Mouse (Mus musculus) limb, embryonic 11.5 days (tissue): Measurements from ENCODE around the gene Znrf1. TPM values are rescaled to one million over a fixed set of nuclear protein-coding genes. Genes with fewer than 3 reads are reported as not detected.

ENCODE experiments used
- ATAC-seq: fragments of 200-750 bp; cut with Nextera tagmentation; 2 replicates; pipeline ENCODE4 v1.8.0; 2017; ENCODE audit warnings: low read depth; ENCODE audit not compliant: insufficient number of reproducible peaks, low FRiP score, low TSS enrichment
- DNase-seq: peaks from one replicate; pipeline ENCODE4 v3.0.0-alpha.2; 2015; ENCODE audit warnings: low spot score
- H3K27ac ChIP-seq: fragments of 300-500 bp; sonication (generic); replicated peaks from 2 replicates; pipeline ENCODE4 v1.5.1; 2014; ENCODE audit warnings: low read depth, mild to moderate bottlenecking, low read length
- H3K27me3 ChIP-seq: fragments of 300-500 bp; sonication (generic); 2 replicates; pipeline ENCODE4 v1.6.1; 2014; ENCODE audit warnings: mild to moderate bottlenecking, low read length, mixed read lengths; ENCODE audit not compliant: control insufficient read depth, insufficient read depth
- H3K36me3 ChIP-seq: fragments of 300-500 bp; sonication (generic); 2 replicates; pipeline ENCODE4 v1.6.1; 2014; ENCODE audit warnings: mild to moderate bottlenecking, low read length, moderate library complexity, mixed read lengths; ENCODE audit not compliant: control insufficient read depth, insufficient read depth
- H3K4me1 ChIP-seq: fragments of 300-500 bp; sonication (generic); 2 replicates; pipeline ENCODE4 v1.6.1; 2014; ENCODE audit warnings: low read length, mixed read lengths; ENCODE audit not compliant: control insufficient read depth, insufficient read depth
- H3K4me2 ChIP-seq: fragments of 300-500 bp; sonication (generic); 2 replicates; pipeline ENCODE4 v1.6.1; 2014; ENCODE audit warnings: low read depth, mild to moderate bottlenecking, moderate library complexity; ENCODE audit not compliant: severe bottlenecking
- H3K4me3 ChIP-seq: fragments of 300-500 bp; sonication (generic); 2 replicates; pipeline ENCODE4 v1.5.1; 2014; ENCODE audit warnings: low read depth, low read length
- H3K9ac ChIP-seq: fragments of 300-500 bp; sonication (generic); 2 replicates; pipeline ENCODE4 v1.6.1; 2014; ENCODE audit warnings: mild to moderate bottlenecking, low read length
- H3K9me3 ChIP-seq: fragments of 300-500 bp; sonication (generic); 2 replicates; pipeline ENCODE4 v1.6.1; 2016; ENCODE audit warnings: low read length; ENCODE audit not compliant: control insufficient read depth
- WGBS: fragments of 180-500 bp; shearing (Covaris S2); extraction: QIAGEN DNeasy Blood & Tissue Kit; methylation state at CpG from one replicate; pipeline ENCODE4 v1.1.7; 2014; 5-methylcytosine and 5-hydroxymethylcytosine counted together
- polyA plus RNA-seq: library from polyadenylated mRNA; unstranded; fragments of >200 nt; fragmentation: Nextera tagmentation; extraction: Ambion mirVana; gene quantifications from 2 replicates; pipeline ENCODE4 v1.2.1, GENCODE M21; 2014

Gene Znrf1
- polyA plus RNA-seq, 1 experiment from 2014 or later: 49.9 TPM

DNA sequence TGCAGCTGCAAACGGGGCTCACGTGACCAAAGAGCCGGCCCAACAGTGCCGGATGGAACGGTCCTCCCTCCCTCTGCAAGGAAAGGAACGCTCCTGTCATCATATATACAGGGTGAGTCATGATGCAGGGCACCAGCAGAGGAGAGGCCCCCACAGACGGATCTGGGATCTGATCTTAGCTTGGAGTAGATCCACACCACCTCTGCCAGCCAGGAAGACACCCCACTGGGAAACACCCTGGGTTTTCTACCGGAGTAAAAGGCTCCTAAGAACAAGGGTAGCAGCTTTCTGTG lies 90.6 kb downstream of the Znrf1 start:
- Histone ChIP-seq H3K9ac (no peak overlapping the region), H3K27me3 (no peaks in the 10 kb centered on the region), H3K36me3 (peaks cover 3% of the 10 kb centered on the region), H3K27ac (no peak overlapping the region), H3K4me2 (no peak overlapping the region), H3K4me1 (no peaks in the 10 kb centered on the region), H3K4me3 (no peak overlapping the region), H3K9me3 (no peaks in the 10 kb centered on the region)
- DNase-seq (no peak), ATAC-seq (no peak)
- 81% methylated on average over 8 of the region's 8 CpGs for WGBS

DNA sequence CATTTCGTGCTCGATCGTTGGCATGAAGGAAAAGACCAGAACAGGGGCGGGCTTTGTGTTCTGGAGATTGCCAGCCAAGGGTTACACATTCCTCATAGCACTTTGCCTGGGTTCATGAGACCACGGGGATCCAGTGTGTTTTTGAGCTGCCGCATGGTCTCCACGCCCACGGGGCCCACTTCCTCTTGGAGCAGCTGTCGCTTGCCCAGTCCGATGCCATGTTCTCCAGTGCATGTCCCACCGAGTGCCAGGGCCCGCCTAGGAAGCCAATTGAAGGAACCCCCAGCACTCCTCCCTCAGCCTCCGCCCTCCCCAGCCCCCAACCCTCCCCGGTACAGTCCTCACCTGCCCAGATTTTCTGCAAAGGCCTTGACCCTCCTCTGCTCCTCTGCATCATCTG lies 91.0 kb downstream of the Znrf1 start:
- WGBS: 97% methylated on average over 14 of the region's 14 CpGs

DNA sequence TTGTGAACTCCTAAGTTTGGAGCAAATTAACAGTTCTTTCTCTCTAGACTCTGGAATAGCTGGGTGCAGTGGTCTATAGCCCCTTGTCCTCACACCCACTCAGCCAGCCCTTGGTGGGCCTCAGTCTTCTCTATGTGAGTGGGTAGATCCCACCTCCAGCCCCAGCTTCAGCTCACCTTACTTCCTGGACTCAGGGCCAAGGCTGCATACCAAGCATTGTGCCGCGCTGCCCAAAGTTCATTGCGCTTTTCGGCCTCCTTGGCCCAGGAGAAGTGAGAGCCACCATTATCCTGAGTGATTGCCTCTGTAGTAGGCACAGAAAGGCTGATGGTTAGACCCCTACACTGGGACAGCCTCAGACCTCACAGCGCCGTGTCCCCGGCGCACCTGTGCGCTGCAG lies 92.0 kb downstream of the Znrf1 start:
- WGBS: 96% methylated on average over 9 of the region's 9 CpGs
- no peaks in the 10 kb centered on the region for H3K27me3 ChIP-seq
- no peaks in the 10 kb centered on the region for H3K9me3 ChIP-seq
- DNase-seq: no peak
- no peak overlapping the region for H3K4me2 ChIP-seq
- H3K4me1 ChIP-seq: no peaks in the 10 kb centered on the region
- no peak overlapping the region for H3K9ac ChIP-seq
- H3K36me3 ChIP-seq: no peaks in the 10 kb centered on the region; the same call in 1 of the 2 replicates
- no peak for ATAC-seq
- no peak overlapping the region for H3K27ac ChIP-seq
- no peak overlapping the region for H3K4me3 ChIP-seq

More for the DNA sequence above, 91.0 kb downstream of the Znrf1 start:
- Histone ChIP-seq H3K27ac (no peak overlapping the region), H3K9me3 (no peaks in the 10 kb centered on the region), H3K4me2 (no peak overlapping the region), H3K36me3 (peaks cover under 1% of the 10 kb centered on the region; the same call in 1 of the 2 replicates), H3K4me3 (no peak overlapping the region), H3K4me1 (no peaks in the 10 kb centered on the region), H3K9ac (no peak overlapping the region), H3K27me3 (no peaks in the 10 kb centered on the region)
- DNase-seq (no peak), ATAC-seq (no peak)

DNA sequence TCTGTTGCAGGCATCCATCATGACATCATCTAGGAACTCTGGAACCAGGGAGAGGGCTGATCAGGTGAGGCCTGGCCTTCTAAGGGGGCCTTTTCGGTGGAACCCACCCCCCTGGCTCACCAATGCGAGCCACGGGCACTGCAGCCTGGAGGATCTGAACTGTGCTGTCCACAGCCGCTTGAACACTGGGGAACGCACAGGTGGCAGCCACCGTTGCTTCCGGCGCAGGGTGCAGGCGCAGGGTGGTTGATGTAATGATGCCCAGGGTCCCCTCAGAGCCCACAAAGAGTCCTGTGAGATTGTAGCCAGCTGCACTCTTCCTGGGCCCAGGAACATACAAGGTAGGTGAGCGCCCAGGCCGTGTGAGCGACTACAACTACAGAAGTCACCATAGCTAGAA lies 92.5 kb downstream of the Znrf1 start:
- Histone ChIP-seq H3K36me3 (no peaks in the 10 kb centered on the region; the same call in 1 of the 2 replicates), H3K4me1 (no peaks in the 10 kb centered on the region), H3K27ac (no peak overlapping the region), H3K4me3 (no peak overlapping the region), H3K27me3 (no peaks in the 10 kb centered on the region), H3K9ac (no peak overlapping the region; the same call in 1 of the 2 replicates), H3K9me3 (no peaks in the 10 kb centered on the region), H3K4me2 (no peak overlapping the region)
- 90% methylated on average over 12 of the region's 12 CpGs for WGBS
- ATAC-seq (no peak), DNase-seq (no peak)

DNA sequence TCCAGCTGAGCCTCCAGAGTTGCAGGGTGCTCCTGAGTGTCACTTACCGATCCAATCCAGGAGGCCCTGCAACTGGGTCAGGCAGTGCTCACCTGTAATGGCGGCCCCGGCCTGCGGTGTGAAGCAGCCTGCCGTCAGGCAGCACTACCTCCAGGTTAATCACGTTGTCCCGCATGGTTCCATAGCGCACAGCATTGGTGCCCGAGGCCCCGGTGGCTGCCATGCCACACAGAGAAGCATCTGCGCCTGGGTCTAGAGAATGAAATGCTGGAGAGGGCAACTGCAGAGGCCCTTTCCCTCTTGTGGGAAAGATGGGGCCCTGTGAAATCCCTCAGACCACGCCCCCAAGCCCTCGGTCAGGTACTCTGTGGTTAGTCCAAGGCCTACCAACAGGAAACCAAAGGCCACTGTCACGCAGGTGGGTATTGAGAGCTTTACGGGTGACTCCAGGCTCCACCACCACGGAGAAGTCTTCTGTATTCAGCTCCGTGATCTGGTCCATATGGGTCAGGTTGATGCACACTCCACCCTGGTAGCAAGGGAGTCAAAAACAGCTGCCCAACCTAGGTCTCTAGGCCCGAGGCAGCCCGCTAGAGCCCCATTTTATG lies 93.1 kb downstream of the Znrf1 start:
- Histone ChIP-seq H3K27me3 (no peaks in the 10 kb centered on the region), H3K9ac (no peak overlapping the region), H3K27ac (no peak overlapping the region), H3K9me3 (no peaks in the 10 kb centered on the region), H3K4me3 (no peak overlapping the region), H3K4me1 (no peaks in the 10 kb centered on the region), H3K4me2 (no peak overlapping the region), H3K36me3 (no peaks in the 10 kb centered on the region; the same call in 1 of the 2 replicates)
- ATAC-seq (no peak), DNase-seq (no peak)
- WGBS: 87% methylated on average over 19 of the region's 19 CpGs

DNA sequence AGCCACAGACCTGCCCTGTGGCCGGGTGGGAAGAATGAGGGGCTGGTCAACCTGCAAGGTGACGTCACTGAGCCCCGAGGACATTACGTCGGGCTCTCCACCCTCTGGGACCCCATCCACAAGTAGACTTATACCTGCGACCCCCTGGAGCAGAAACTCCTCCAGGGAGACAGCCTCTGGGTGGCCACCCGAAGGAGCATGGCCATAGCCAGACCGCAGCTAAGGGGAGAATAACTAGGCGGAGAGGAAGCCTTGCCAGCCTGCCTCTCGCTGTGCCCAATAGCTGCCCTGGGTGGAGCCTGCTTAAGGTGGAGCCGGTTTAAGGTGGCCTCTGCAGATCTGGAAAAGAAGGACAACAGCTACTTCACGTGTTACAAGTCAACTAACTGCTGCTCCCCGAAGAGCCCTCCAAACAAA lies 94.2 kb downstream of the Znrf1 start, which contains the start of gene Ldhd:
Ldhd (minus strand) TSS at position 270 of the 417 bp plus-strand sequence.
- peak within 1 kb of the TSS; percentile 1; the same call in 1 of the 2 replicates for H3K4me2 ChIP-seq
- no peak within 1 kb of the TSS for H3K9ac ChIP-seq
- H3K27ac ChIP-seq: no peak within 1 kb of the TSS
- WGBS: 24% methylated on average over 13 of the region's 13 CpGs
- no peaks in the 10 kb centered on the region for H3K4me1 ChIP-seq
- no peaks in the 10 kb centered on the region for H3K27me3 ChIP-seq
- H3K4me3 ChIP-seq: no peak within 1 kb of the TSS
- ATAC-seq (no peak), DNase-seq (no peak)
- no peaks in the 10 kb centered on the region for H3K9me3 ChIP-seq
- no peaks in the 10 kb centered on the region for H3K36me3 ChIP-seq

DNA sequence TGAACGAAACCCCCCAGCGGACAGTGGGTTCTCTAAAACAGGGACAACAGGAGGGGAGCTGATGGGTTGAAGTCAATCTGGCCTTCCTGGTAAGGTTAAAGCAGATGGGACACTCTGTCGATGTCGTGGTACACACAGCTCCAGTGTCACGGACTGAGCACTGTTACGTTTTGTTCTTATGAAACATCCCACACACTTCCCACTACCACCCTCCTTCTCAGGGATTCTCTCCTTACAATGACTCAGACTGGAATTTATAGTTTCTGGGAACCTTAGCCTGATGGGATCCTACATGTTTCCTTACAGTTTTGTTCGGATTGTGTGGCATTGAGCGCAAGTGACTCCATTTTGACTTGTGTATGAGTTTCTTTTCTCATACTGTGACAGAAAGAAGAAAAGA lies 95.7 kb downstream of the Znrf1 start:
- no peak for DNase-seq

DNA sequence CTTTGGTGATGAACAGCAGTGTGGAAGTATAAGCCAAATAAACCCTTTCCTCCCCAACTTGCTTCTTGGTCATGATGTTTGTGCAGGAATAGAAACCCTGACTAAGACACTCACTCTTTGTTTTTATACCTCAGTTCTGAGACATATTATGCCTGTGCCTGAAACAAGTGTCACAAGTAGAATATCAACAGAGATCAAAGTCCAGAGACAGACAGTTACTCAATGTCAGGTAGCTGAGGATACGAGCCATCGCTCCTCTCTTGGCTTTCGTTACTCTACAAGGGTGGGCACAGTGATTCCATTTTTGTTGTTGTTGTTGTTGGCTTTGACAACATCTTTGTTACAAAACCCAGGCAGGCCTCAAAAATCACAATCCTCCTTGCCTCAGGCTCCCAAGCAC lies 97.1 kb downstream of the Znrf1 start:
- H3K4me3 ChIP-seq: no peak overlapping the region
- DNase-seq (no peak), ATAC-seq (no peak)
- no peaks in the 10 kb centered on the region for H3K9me3 ChIP-seq
- WGBS: 92% methylated on average over 3 of the region's 3 CpGs
- H3K36me3 ChIP-seq: no peaks in the 10 kb centered on the region
- H3K27me3 ChIP-seq: no peaks in the 10 kb centered on the region
- no peaks in the 10 kb centered on the region for H3K4me1 ChIP-seq
- no peak overlapping the region for H3K4me2 ChIP-seq
- H3K27ac ChIP-seq: no peak overlapping the region
- H3K9ac ChIP-seq: no peak overlapping the region

More for the DNA sequence above, 95.7 kb downstream of the Znrf1 start:
- Histone ChIP-seq H3K4me3 (no peak overlapping the region), H3K4me2 (no peak overlapping the region), H3K9ac (no peak overlapping the region), H3K9me3 (no peaks in the 10 kb centered on the region), H3K4me1 (no peaks in the 10 kb centered on the region), H3K27ac (no peak overlapping the region), H3K27me3 (no peaks in the 10 kb centered on the region), H3K36me3 (no peaks in the 10 kb centered on the region)
- no peak for ATAC-seq
- 93% methylated on average over 8 of the region's 8 CpGs for WGBS

DNA sequence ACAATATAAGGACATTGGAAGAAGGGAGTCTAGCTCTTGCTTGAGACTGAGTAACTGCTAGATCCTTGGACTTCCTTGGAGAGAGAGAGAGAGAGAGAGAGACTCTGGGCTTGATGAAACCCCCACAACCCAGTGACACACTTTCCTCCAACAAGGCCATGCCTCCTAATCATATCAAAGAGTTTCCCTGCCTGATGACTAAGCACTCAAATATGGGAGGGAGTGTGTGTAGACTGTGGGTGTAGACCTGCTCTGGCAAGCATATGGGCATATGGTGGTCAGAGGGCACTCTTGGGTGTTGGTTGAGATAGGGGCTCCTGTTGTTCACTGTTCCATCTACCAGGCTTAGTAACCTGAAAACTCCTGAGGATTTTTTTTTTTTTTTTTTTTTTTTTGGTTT lies 102.2 kb downstream of the Znrf1 start:
- no peaks in the 10 kb centered on the region for H3K9me3 ChIP-seq
- H3K4me2 ChIP-seq: no peak overlapping the region
- H3K27ac ChIP-seq: no peak overlapping the region
- no peak overlapping the region for H3K9ac ChIP-seq
- H3K4me3 ChIP-seq: no peak overlapping the region
- DNase-seq (no peak), ATAC-seq (no peak)
- H3K27me3 ChIP-seq: no peaks in the 10 kb centered on the region
- 0 out of 2 replicates have a peak, but pooled peaks cover 4% of the 10 kb centered on the region for H3K4me1 ChIP-seq
- H3K36me3 ChIP-seq: no peaks in the 10 kb centered on the region
